Mouse (Mus musculus): ENCODE measurements around the gene Hoxa3. TPM values are rescaled to one million over a fixed set of nuclear protein-coding genes. Genes with fewer than 3 reads are reported as not detected.

The Hoxa3 gene
- polyA plus RNA-seq, 1 experiment from 2014 or later, result 5.6 TPM

- peak overlapping the region; percentile 99 for H3K27ac ChIP-seq (replicated peaks; ENCODE audit: low read depth, low read length)
- under 1% methylated on average over 18 of the region's 18 CpGs for WGBS
These were observed 19.4 kb upstream of the Hoxa3 start for GRCm38 (mm10) chr6:52232568-52232965.

GRCm38 (mm10) chr6:52231885-52232567 lies 18.9 kb upstream of the Hoxa3 start:
- peak overlapping the region; percentile 99 for H3K4me3 ChIP-seq (ENCODE audit: low read depth, low read length)

More at GRCm38 (mm10) chr6:52232568-52232965, 19.4 kb upstream of the Hoxa3 start:
- peak; percentile 73 for DNase-seq (ENCODE audit: low spot score)
- H3K4me2 ChIP-seq (ENCODE audit: low read depth, severe bottlenecking), result peak overlapping the region; percentile 75
- ATAC-seq (ENCODE audit: insufficient number of reproducible peaks, low FRiP score, low TSS enrichment, low read depth), result no peak
- H3K4me3 ChIP-seq (ENCODE audit: low read depth, low read length), result peak overlapping the region; percentile 99
- H3K36me3 ChIP-seq (ENCODE audit: control insufficient read depth, insufficient read depth, low read length), result peaks cover 2% of the 10 kb centered on the region
- H3K27me3 ChIP-seq (ENCODE audit: control insufficient read depth, insufficient read depth, low read length), result no peaks in the 10 kb centered on the region
- peak overlapping the region; percentile 100 for H3K9ac ChIP-seq (ENCODE audit: low read length)
- H3K4me1 ChIP-seq (ENCODE audit: control insufficient read depth, insufficient read depth, low read length), result no peaks in the 10 kb centered on the region; the same call in 1 of the 2 replicates
- H3K9me3 ChIP-seq (ENCODE audit: control insufficient read depth, low read length), result no peaks in the 10 kb centered on the region

GRCm38 (mm10) chr6:52230516-52231165 lies 17.5 kb upstream of the Hoxa3 start, which contains the start of gene Hoxa9:
TSS of gene Hoxa9 (minus strand) at chr6:52231089.
- Histone ChIP-seq H3K4me2 (ENCODE audit: low read depth, severe bottlenecking) (peak within 1 kb of the TSS; percentile 93), H3K27ac (replicated peaks; ENCODE audit: low read depth, low read length) (peak within 1 kb of the TSS; percentile 99), H3K36me3 (ENCODE audit: control insufficient read depth, insufficient read depth, low read length) (peaks cover 2% of the 10 kb centered on the region), H3K4me3 (ENCODE audit: low read depth, low read length) (peak within 1 kb of the TSS; percentile 99), H3K4me1 (ENCODE audit: control insufficient read depth, insufficient read depth, low read length) (peaks cover 4% of the 10 kb centered on the region; the same call in 1 of the 2 replicates), H3K9me3 (ENCODE audit: control insufficient read depth, low read length) (no peaks in the 10 kb centered on the region), H3K27me3 (ENCODE audit: control insufficient read depth, insufficient read depth, low read length) (no peaks in the 10 kb centered on the region), H3K9ac (ENCODE audit: low read length) (peak within 1 kb of the TSS; percentile 100)
- ATAC-seq (ENCODE audit: insufficient number of reproducible peaks, low FRiP score, low TSS enrichment, low read depth) (peak; percentile 64), DNase-seq (ENCODE audit: low spot score) (peak; percentile 73)
- under 1% methylated on average over 25 of the region's 36 CpGs for WGBS

More at GRCm38 (mm10) chr6:52231885-52232567, 18.9 kb upstream of the Hoxa3 start:
- under 1% methylated on average over 18 of the region's 18 CpGs for WGBS
- Histone ChIP-seq H3K4me1 (ENCODE audit: control insufficient read depth, insufficient read depth, low read length) (peaks cover under 1% of the 10 kb centered on the region; the same call in 1 of the 2 replicates), H3K9ac (ENCODE audit: low read length) (peak overlapping the region; percentile 100), H3K36me3 (ENCODE audit: control insufficient read depth, insufficient read depth, low read length) (peaks cover 2% of the 10 kb centered on the region), H3K27me3 (ENCODE audit: control insufficient read depth, insufficient read depth, low read length) (no peaks in the 10 kb centered on the region), H3K9me3 (ENCODE audit: control insufficient read depth, low read length) (no peaks in the 10 kb centered on the region), H3K4me2 (ENCODE audit: low read depth, severe bottlenecking) (peak overlapping the region; percentile 75), H3K27ac (replicated peaks; ENCODE audit: low read depth, low read length) (peak overlapping the region; percentile 99)
- ATAC-seq (ENCODE audit: insufficient number of reproducible peaks, low FRiP score, low TSS enrichment, low read depth) (no peak), DNase-seq (ENCODE audit: low spot score) (peak; percentile 76)

GRCm38 (mm10) chr6:52229558-52230416 lies 16.7 kb upstream of the Hoxa3 start:
- peaks cover 2% of the 10 kb centered on the region for H3K36me3 ChIP-seq (ENCODE audit: control insufficient read depth, insufficient read depth, low read length)
- peak overlapping the region; percentile 100 for H3K9ac ChIP-seq (ENCODE audit: low read length)
- H3K4me1 ChIP-seq (ENCODE audit: control insufficient read depth, insufficient read depth, low read length), result peaks cover 4% of the 10 kb centered on the region; the same call in 1 of the 2 replicates
- no peaks in the 10 kb centered on the region for H3K9me3 ChIP-seq (ENCODE audit: control insufficient read depth, low read length)
- peak overlapping the region; percentile 99 for H3K4me3 ChIP-seq (ENCODE audit: low read depth, low read length)
- H3K4me2 ChIP-seq (ENCODE audit: low read depth, severe bottlenecking), result peak overlapping the region; percentile 93
- peak overlapping the region; percentile 99 for H3K27ac ChIP-seq (replicated peaks; ENCODE audit: low read depth, low read length)
- H3K27me3 ChIP-seq (ENCODE audit: control insufficient read depth, insufficient read depth, low read length), result no peaks in the 10 kb centered on the region
- under 1% methylated on average over 44 of the region's 44 CpGs for WGBS
- peak; percentile 74 for DNase-seq (ENCODE audit: low spot score)
- ATAC-seq (ENCODE audit: insufficient number of reproducible peaks, low FRiP score, low TSS enrichment, low read depth), result no peak

GRCm38 (mm10) chr6:52228475-52229465 lies 15.6 kb upstream of the Hoxa3 start:
- H3K4me1 ChIP-seq (ENCODE audit: control insufficient read depth, insufficient read depth, low read length), result peaks cover 4% of the 10 kb centered on the region; the same call in 1 of the 2 replicates
- H3K4me2 ChIP-seq (ENCODE audit: low read depth, severe bottlenecking), result peak overlapping the region; percentile 93
- under 1% methylated on average over 38 of the region's 38 CpGs for WGBS
- peak; percentile 74 for DNase-seq (ENCODE audit: low spot score)
- H3K36me3 ChIP-seq (ENCODE audit: control insufficient read depth, insufficient read depth, low read length), result no peaks in the 10 kb centered on the region; the same call in none of the 2 replicates
- no peaks in the 10 kb centered on the region for H3K9me3 ChIP-seq (ENCODE audit: control insufficient read depth, low read length)
- peak overlapping the region; percentile 99 for H3K4me3 ChIP-seq (ENCODE audit: low read depth, low read length)
- peak overlapping the region; percentile 100 for H3K9ac ChIP-seq (ENCODE audit: low read length)
- ATAC-seq (ENCODE audit: insufficient number of reproducible peaks, low FRiP score, low TSS enrichment, low read depth), result no peak
- H3K27ac ChIP-seq (replicated peaks; ENCODE audit: low read depth, low read length), result peak overlapping the region; percentile 99
- H3K27me3 ChIP-seq (ENCODE audit: control insufficient read depth, insufficient read depth, low read length), result no peaks in the 10 kb centered on the region

GRCm38 (mm10) chr6:52227470-52228222 lies 14.5 kb upstream of the Hoxa3 start:
- no peaks in the 10 kb centered on the region for H3K9me3 ChIP-seq (ENCODE audit: control insufficient read depth, low read length)
- peak overlapping the region; percentile 98 for H3K27ac ChIP-seq (replicated peaks; ENCODE audit: low read depth, low read length)
- H3K4me3 ChIP-seq (ENCODE audit: low read depth, low read length), result peak overlapping the region; percentile 87

More at GRCm38 (mm10) chr6:52227470-52228222, 14.5 kb upstream of the Hoxa3 start:
- WGBS, result under 1% methylated on average over 11 of the region's 11 CpGs
- ATAC-seq (ENCODE audit: insufficient number of reproducible peaks, low FRiP score, low TSS enrichment, low read depth) (no peak), DNase-seq (ENCODE audit: low spot score) (peak; percentile 75)
- H3K4me2 ChIP-seq (ENCODE audit: low read depth, severe bottlenecking), result peak overlapping the region; percentile 89
- H3K4me1 ChIP-seq (ENCODE audit: control insufficient read depth, insufficient read depth, low read length), result peaks cover 4% of the 10 kb centered on the region; the same call in 1 of the 2 replicates
- peak overlapping the region; percentile 98 for H3K9ac ChIP-seq (ENCODE audit: low read length)
- H3K27me3 ChIP-seq (ENCODE audit: control insufficient read depth, insufficient read depth, low read length), result no peaks in the 10 kb centered on the region
- no peaks in the 10 kb centered on the region; the same call in none of the 2 replicates for H3K36me3 ChIP-seq (ENCODE audit: control insufficient read depth, insufficient read depth, low read length)
